Mouse (Mus musculus): ENCODE measurements at regions not wholly inside any gene's neighbourhood (a gene's known extent, or its start where the extent isn't known, plus 50 kb on each side); places are given as distances from the start of the nearest gene placed in this dataset.

DNA sequence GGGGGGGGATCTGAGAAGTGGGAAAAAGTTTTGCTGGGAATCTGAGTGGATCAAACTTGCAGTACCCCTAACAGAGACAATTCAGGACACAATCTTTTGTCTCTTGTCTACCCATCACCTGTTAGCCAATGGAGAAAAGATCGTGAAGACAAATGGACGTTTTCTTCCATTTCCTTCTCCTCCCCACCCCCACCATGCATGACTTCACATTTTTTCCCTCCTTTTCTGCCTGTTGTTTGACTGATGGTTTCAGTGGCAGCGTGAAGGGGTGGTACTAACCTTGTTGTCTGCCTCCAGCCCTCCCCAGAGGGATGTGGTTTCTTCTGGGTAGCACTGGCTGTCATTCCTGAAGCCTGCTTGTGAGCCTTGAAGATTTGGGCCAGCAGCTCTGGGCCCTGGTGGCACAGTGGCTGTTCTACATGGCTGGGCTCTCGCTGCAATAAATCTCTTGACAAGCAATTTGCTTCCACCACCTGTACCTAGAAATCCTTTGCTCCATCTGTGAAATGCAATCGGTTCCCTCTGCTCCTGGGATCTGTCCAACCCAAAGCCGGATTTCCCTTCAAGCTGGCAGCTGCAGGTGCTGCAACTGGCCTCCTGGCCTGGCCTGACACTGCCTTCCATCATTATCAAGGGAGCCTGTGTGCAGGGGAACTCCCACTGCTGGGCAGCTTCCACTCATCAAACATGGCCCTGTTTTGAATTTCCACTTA lies 69.8 kb upstream of the Sash1 start:
- TF ChIP-seq CTCF (IDR thresholded peaks at IDR 0.05) (no peak), POLR2A (IDR thresholded peaks at IDR 0.05; ENCODE audit: insufficient read depth, low read depth, low read length) (no peak)

Data from heart, adult 2 months (tissue).